Mouse (Mus musculus): ENCODE data around the gene Mgst1. TPM values are rescaled to one million over a fixed set of nuclear protein-coding genes. Genes with fewer than 3 reads are reported as not detected.

The Mgst1 gene
- total RNA-seq (2012; rRNA removed): not detected in 2 replicates
- not detected for polyA plus RNA-seq (2012; ENCODE audit: insufficient read depth in 1 of 2, insufficient read length in 2 of 2, low read depth in 1 of 2, low replicate concordance in 2 of 2, missing spikeins in 1 of 2)

DNA sequence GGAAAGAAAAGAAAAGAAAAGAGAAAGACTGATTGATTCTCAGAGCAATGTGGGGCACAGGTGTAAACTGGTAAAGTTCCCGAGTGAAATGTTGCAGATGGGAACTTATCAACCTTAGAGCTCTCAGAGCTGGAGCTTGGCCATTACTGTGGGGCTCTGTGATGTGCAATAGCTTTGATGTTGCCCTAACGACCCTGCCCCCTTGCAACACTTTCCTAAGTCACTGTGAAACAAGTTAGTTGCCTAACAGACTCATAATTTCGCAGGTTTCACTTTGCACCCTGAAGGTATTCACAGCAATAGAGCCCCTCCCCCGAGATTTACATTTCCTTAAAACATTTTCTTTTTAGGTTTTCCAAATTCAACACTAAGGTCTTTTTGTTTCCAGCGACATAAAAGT is at the start of gene Mgst1:
Gene Mgst1 (plus strand): TSS at position 387 of the 400 bp plus-strand sequence.
- Histone ChIP-seq H3K79me2 (ENCODE audit: control insufficient read depth, insufficient read depth, low read length, poor library complexity) (no peaks in the 10 kb centered on the region), H3K27ac (ENCODE audit: control insufficient read depth, low read depth, low read length) (no peak within 1 kb of the TSS), H3K9me3 (replicated peaks; ENCODE audit: insufficient read depth, low read length) (no peaks in the 10 kb centered on the region), H3K27me3 (ENCODE audit: control insufficient read depth in 1 of 2, insufficient read depth in 2 of 2, low read length in 2 of 2) (no peaks in the 10 kb centered on the region), H3K4me3 (ENCODE audit: control insufficient read depth in 1 of 2, insufficient read depth in 1 of 2, low read depth in 2 of 2, low read length in 2 of 2) (no peak within 1 kb of the TSS), H3K4me1 (ENCODE audit: control insufficient read depth in 1 of 2, insufficient read depth in 2 of 2, low read length in 2 of 2) (no peaks in the 10 kb centered on the region), H3K9ac (ENCODE audit: control insufficient read depth, low read depth, low read length, poor library complexity, severe bottlenecking) (no peak within 1 kb of the TSS), H3K36me3 (ENCODE audit: control insufficient read depth in 1 of 2, insufficient read depth in 2 of 2, low read length in 2 of 2) (no peaks in the 10 kb centered on the region)
- TF ChIP-seq SMC3 (IDR thresholded peaks at IDR 0.05; ENCODE audit: low read depth, low read length) (no peak), POLR2AphosphoS2 (IDR thresholded peaks at IDR 0.05; ENCODE audit: low read length) (no peak), UBTF (IDR thresholded peaks at IDR 0.05; ENCODE audit: borderline replicate concordance, insufficient read depth, low read depth, low read length) (no peak), TCF12 (IDR thresholded peaks at IDR 0.05; ENCODE audit: low read depth, low read length) (no peak), GABPA (IDR thresholded peaks at IDR 0.05; ENCODE audit: low read depth, low read length) (no peak), MYC (IDR thresholded peaks at IDR 0.05; ENCODE audit: low read depth, low read length) (no peak), NRF1 (IDR thresholded peaks at IDR 0.05; ENCODE audit: insufficient read depth, low read depth, low read length, poor library complexity, severe bottlenecking) (no peak), ZMIZ1 (IDR thresholded peaks at IDR 0.05; ENCODE audit: low read depth, low read length) (no peak), CHD2 (IDR thresholded peaks at IDR 0.05; ENCODE audit: low read length) (no peak), KAT2A (conservative IDR thresholded peaks at IDR 0.05; ENCODE audit: low read depth, low read length) (no peak), ZNF384 (IDR thresholded peaks at IDR 0.05; ENCODE audit: low read depth, low read length) (no peak), TAL1 (IDR thresholded peaks at IDR 0.05; ENCODE audit: low read length) (no peak), MAX (IDR thresholded peaks at IDR 0.05; ENCODE audit: low read length) (no peak)
- no peak for DNase-seq (ENCODE audit: low read depth, low spot score)

DNA sequence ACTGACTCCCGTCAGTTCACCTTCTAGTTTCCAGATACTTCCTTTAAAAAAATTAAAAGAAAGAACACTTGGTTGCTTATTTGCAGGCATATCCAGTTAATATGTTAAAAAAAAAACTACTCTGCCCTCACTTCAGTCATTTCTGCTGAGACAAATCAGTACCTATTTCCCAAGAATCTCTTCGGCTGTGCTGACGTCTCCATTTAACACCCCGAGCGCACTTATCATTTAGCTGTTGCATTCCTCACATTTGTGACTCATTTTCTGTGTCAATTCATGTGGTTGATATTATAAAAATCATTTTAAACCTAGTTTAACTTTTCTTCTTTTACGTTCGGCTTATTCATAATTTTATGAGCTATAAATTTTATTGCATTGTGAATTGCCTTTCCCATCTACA is 47.7 kb upstream of the Mgst1 start:
- Histone ChIP-seq H3K9me3 (replicated peaks; ENCODE audit: insufficient read depth, low read length) (no peaks in the 10 kb centered on the region; the same call in 1 of the 2 replicates), H3K4me3 (ENCODE audit: control insufficient read depth in 1 of 2, insufficient read depth in 1 of 2, low read depth in 2 of 2, low read length in 2 of 2) (no peak overlapping the region), H3K79me2 (ENCODE audit: control insufficient read depth, insufficient read depth, low read length, poor library complexity) (no peaks in the 10 kb centered on the region), H3K36me3 (ENCODE audit: control insufficient read depth in 1 of 2, insufficient read depth in 2 of 2, low read length in 2 of 2) (no peaks in the 10 kb centered on the region), H3K9ac (ENCODE audit: control insufficient read depth, low read depth, low read length, poor library complexity, severe bottlenecking) (no peak overlapping the region), H3K4me1 (ENCODE audit: control insufficient read depth in 1 of 2, insufficient read depth in 2 of 2, low read length in 2 of 2) (no peaks in the 10 kb centered on the region), H3K27ac (ENCODE audit: control insufficient read depth, low read depth, low read length) (no peak overlapping the region), H3K27me3 (ENCODE audit: control insufficient read depth in 1 of 2, insufficient read depth in 2 of 2, low read length in 2 of 2) (no peaks in the 10 kb centered on the region)
- TF ChIP-seq EP300 (IDR thresholded peaks at IDR 0.05; ENCODE audit: low read depth in 1 of 2, low read length in 2 of 2) (no peak), ZNF384 (IDR thresholded peaks at IDR 0.05; ENCODE audit: low read depth, low read length) (no peak), HCFC1 (IDR thresholded peaks at IDR 0.05; ENCODE audit: low read depth, low read length) (no peak), BHLHE40 (IDR thresholded peaks at IDR 0.05; ENCODE audit: borderline replicate concordance, low read depth, low read length) (no peak), GABPA (IDR thresholded peaks at IDR 0.05; ENCODE audit: low read depth, low read length) (no peak), NELFE (IDR thresholded peaks at IDR 0.05; ENCODE audit: low read depth, low read length) (no peak), ZKSCAN1 (IDR thresholded peaks at IDR 0.05; ENCODE audit: low read depth, low read length) (no peak), ETS1 (IDR thresholded peaks at IDR 0.05; ENCODE audit: low read depth, low read length) (no peak), ZC3H11A (IDR thresholded peaks at IDR 0.05; ENCODE audit: low read depth, low read length) (no peak), MAX (IDR thresholded peaks at IDR 0.05; ENCODE audit: low read length) (no peak), UBTF (IDR thresholded peaks at IDR 0.05; ENCODE audit: borderline replicate concordance, insufficient read depth, low read depth, low read length) (no peak), MAFK (IDR thresholded peaks at IDR 0.05; ENCODE audit: borderline replicate concordance, low read depth, low read length) (no peak), TAL1 (IDR thresholded peaks at IDR 0.05; ENCODE audit: low read length) (no peak), RCOR1 (IDR thresholded peaks at IDR 0.05; ENCODE audit: low read depth, low read length) (no peak), MYC (IDR thresholded peaks at IDR 0.05; ENCODE audit: low read depth, low read length) (no peak), TBP (IDR thresholded peaks at IDR 0.05; ENCODE audit: low read depth, low read length) (no peak)
- DNase-seq (ENCODE audit: low read depth, low spot score): no peak
